Mouse (Mus musculus) R1 (cell line): ENCODE measurements around the gene Tex38.

Experiments used
- DNase-seq: peaks from one replicate; pipeline ENCODE4 v3.0.0-alpha.2; 2018; ENCODE audit warnings: low read depth, low spot score

Tex38 gene

GRCm38 (mm10) chr4:115780918-115781317 lies at the start of gene Tex38:
Gene Tex38 (minus strand): TSS chr4:115781018.
- no peak for DNase-seq

GRCm38 (mm10) chr4:115830491-115830890 lies 49.7 kb upstream of the Tex38 start:
- DNase-seq: no peak

GRCm38 (mm10) chr4:115828572-115828902 lies 47.7 kb upstream of the Tex38 start:
- no peak for DNase-seq

- peak; percentile 93 for DNase-seq
Measured at GRCm38 (mm10) chr4:115827888-115828571, 47.2 kb upstream of the Tex38 start, which contains the start of gene Mob3c. Gene Mob3c (plus strand): TSS chr4:115828092.

- DNase-seq: no peak
Measured at GRCm38 (mm10) chr4:115827535-115827887, 46.7 kb upstream of the Tex38 start.

- peak; percentile 48 for DNase-seq
Measured at GRCm38 (mm10) chr4:115827066-115827465, 46.2 kb upstream of the Tex38 start.

GRCm38 (mm10) chr4:115825271-115825670 lies 44.5 kb upstream of the Tex38 start:
- DNase-seq: no peak

- no peak for DNase-seq
Measured at GRCm38 (mm10) chr4:115824178-115824577, 43.4 kb upstream of the Tex38 start.

GRCm38 (mm10) chr4:115821928-115822327 lies 41.1 kb upstream of the Tex38 start:
- DNase-seq: no peak

GRCm38 (mm10) chr4:115821431-115821830 lies 40.6 kb upstream of the Tex38 start:
- DNase-seq: peak; percentile 57

- DNase-seq: no peak
Measured at GRCm38 (mm10) chr4:115820944-115821343, 40.1 kb upstream of the Tex38 start.

- peak; percentile 18 for DNase-seq
Measured at GRCm38 (mm10) chr4:115820199-115820598, 39.4 kb upstream of the Tex38 start.

- DNase-seq: no peak
Measured at GRCm38 (mm10) chr4:115815606-115816005, 34.8 kb upstream of the Tex38 start.

GRCm38 (mm10) chr4:115812326-115812725 lies 31.5 kb upstream of the Tex38 start:
- DNase-seq: peak; percentile 82

GRCm38 (mm10) chr4:115799981-115800380 lies 19.2 kb upstream of the Tex38 start:
- no peak for DNase-seq

GRCm38 (mm10) chr4:115795360-115795759 lies 14.5 kb upstream of the Tex38 start:
- DNase-seq: no peak

GRCm38 (mm10) chr4:115790864-115791263 lies 10.0 kb upstream of the Tex38 start:
- DNase-seq: no peak

GRCm38 (mm10) chr4:115785511-115786034 lies 4.8 kb upstream of the Tex38 start:
- DNase-seq: peak; percentile 60

- peak; percentile 72 for DNase-seq
Measured at GRCm38 (mm10) chr4:115784769-115785510, 4.1 kb upstream of the Tex38 start, which contains the start of gene Atpaf1. Gene Atpaf1 (plus strand): TSS chr4:115784812.

GRCm38 (mm10) chr4:115782026-115782805 lies 1.4 kb upstream of the Tex38 start:
- no peak for DNase-seq

- DNase-seq: peak; percentile 17
Measured at GRCm38 (mm10) chr4:115780269-115780668, 549 bp downstream of the Tex38 start.

GRCm38 (mm10) chr4:115777627-115778026 lies 3.2 kb downstream of the Tex38 start:
- DNase-seq: no peak
